Mouse (Mus musculus) kidney, postnatal 0 days (tissue): ENCODE results near the gene Eif2d. TPM values are rescaled to one million over a fixed set of nuclear protein-coding genes. Genes with fewer than 3 reads are reported as not detected.

ENCODE experiments used
- ATAC-seq: fragments of 200-750 bp; cut with Nextera tagmentation; replicated peaks from 2 replicates; pipeline ENCODE4 v1.8.0; 2017; ENCODE audit warnings: low read depth, moderate number of reproducible peaks, moderate TSS enrichment, moderate library complexity; ENCODE audit not compliant: low FRiP score
- DNase-seq: peaks from one replicate; pipeline ENCODE4 v3.0.0-alpha.2; 2016; ENCODE audit warnings: low spot score
- H3K27ac ChIP-seq: fragments of 300-500 bp; sonication (generic); 2 replicates; pipeline ENCODE4 v1.5.1; 2014; ENCODE audit warnings: mild to moderate bottlenecking
- H3K27me3 ChIP-seq: fragments of 300-500 bp; sonication (generic); 2 replicates; pipeline ENCODE4 v1.6.1; 2014; ENCODE audit warnings: low read length, mixed read lengths; ENCODE audit not compliant: insufficient read depth
- H3K36me3 ChIP-seq: fragments of 300-500 bp; sonication (generic); 2 replicates; pipeline ENCODE4 v1.6.1; 2014; ENCODE audit warnings: low read length, mixed read lengths; ENCODE audit not compliant: insufficient read depth
- H3K4me1 ChIP-seq: fragments of 300-500 bp; sonication (generic); replicated peaks from 2 replicates; pipeline ENCODE4 v1.6.1; 2014; ENCODE audit warnings: antibody characterized with exemption, low read length, mixed read lengths; ENCODE audit not compliant: insufficient read depth
- H3K4me2 ChIP-seq: fragments of 300-500 bp; sonication (generic); 2 replicates; pipeline ENCODE4 v1.6.1; 2014; ENCODE audit warnings: mild to moderate bottlenecking, low read length, moderate library complexity, mixed read lengths
- H3K4me3 ChIP-seq: fragments of 300-500 bp; sonication (generic); replicated peaks from 2 replicates; pipeline ENCODE4 v1.5.1; 2014; ENCODE audit warnings: low read depth, low read length
- H3K9ac ChIP-seq: fragments of 300-500 bp; sonication (generic); 2 replicates; pipeline ENCODE4 v1.6.1; 2014; ENCODE audit warnings: low read depth, low read length
- H3K9me3 ChIP-seq: fragments of 300-500 bp; sonication (generic); replicated peaks from 2 replicates; pipeline ENCODE4 v1.6.1; 2016; ENCODE audit warnings: low read length, inconsistent platforms, mixed read lengths
- CTCF ChIP-seq: IDR thresholded peaks from 2 replicates; pipeline ENCODE4 v1.5.1; 2016; ENCODE audit warnings: antibody characterized with exemption, low read depth, mild to moderate bottlenecking, moderate library complexity
- WGBS: fragments of 180-500 bp; shearing (Covaris S2); extraction: QIAGEN DNeasy Blood & Tissue Kit; methylation state at CpG from one replicate; pipeline ENCODE4 v1.1.7; 2014; 5-methylcytosine and 5-hydroxymethylcytosine counted together
- polyA plus RNA-seq: library from polyadenylated mRNA; unstranded; fragments of >200 nt; fragmentation: Nextera tagmentation; extraction: Ambion mirVana; gene quantifications from 2 replicates; pipeline ENCODE4 v1.2.1, GENCODE M21; 2015

Gene Eif2d
- polyA plus RNA-seq, 1 experiment from 2014 or later = 49.1 TPM

DNA sequence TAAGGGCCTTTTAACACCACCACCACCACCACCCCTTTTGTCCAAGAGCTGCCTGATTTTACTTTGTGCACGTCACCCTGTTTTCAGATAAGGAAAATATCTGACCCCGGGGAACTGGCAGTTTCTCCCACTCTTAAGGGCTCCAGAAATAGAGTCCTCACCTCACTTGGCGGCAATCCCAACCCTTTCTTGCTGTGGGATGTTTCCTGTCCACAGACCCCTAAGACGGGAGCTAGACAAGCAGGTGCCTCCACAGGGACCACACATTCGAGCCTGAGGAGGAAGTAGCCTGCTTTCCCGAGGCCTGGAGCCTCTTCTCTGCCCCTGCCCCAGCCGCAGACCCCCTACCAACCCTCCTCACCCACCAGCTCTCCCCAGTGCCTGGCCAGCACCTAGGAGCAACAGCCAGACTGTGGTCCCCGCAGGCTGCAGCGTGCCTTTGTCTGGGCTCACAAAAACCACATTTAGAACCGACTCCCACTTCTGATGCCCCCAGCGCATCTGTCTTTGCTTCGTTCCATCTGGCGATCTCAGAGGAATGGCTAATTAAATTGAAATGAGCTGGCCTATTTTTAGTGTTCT is 36.5 kb upstream of the Eif2d start:
- no peak for ATAC-seq
- 64% methylated on average over 13 of the region's 13 CpGs for WGBS
- no peak overlapping the region for H3K9ac ChIP-seq
- no peak overlapping the region for H3K27ac ChIP-seq
- no peak overlapping the region for H3K4me2 ChIP-seq
- no peak for DNase-seq
- peaks cover 3% of the 10 kb centered on the region; the same call in 1 of the 2 replicates for H3K4me1 ChIP-seq
- no peaks in the 10 kb centered on the region for H3K9me3 ChIP-seq
- TF ChIP-seq CTCF = no peak
- no peaks in the 10 kb centered on the region for H3K27me3 ChIP-seq
- H3K36me3 ChIP-seq = no peaks in the 10 kb centered on the region
- no peak overlapping the region for H3K4me3 ChIP-seq

DNA sequence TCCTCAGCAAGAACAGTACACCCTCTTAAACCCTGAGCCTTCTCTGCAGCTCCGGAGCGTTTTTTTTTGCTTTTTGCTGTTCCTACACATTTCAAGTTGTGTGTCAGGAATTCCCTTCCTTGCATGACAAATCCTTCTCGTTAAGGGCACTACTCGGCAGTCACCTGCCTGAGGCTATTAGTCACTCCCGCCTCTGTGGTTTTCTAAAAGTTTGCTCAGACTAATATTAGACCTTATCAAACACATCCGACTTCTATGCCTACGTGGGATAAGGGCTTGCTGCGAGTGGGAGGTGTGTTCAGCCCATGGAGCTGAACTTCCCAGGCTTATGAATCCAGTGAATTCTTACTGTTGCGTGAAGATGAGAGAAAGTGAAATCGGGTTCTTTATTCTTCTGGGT is 34.5 kb upstream of the Eif2d start:
- no peaks in the 10 kb centered on the region for H3K36me3 ChIP-seq
- no peak for ATAC-seq
- H3K4me3 ChIP-seq = no peak overlapping the region
- TF ChIP-seq CTCF = no peak
- no peaks in the 10 kb centered on the region for H3K4me1 ChIP-seq
- H3K4me2 ChIP-seq = no peak overlapping the region
- no peaks in the 10 kb centered on the region for H3K27me3 ChIP-seq
- DNase-seq = no peak
- H3K27ac ChIP-seq = no peak overlapping the region
- 36% methylated on average over 10 of the region's 10 CpGs for WGBS
- 0 out of 2 replicates have a peak overlapping the region, but pooled peaks have one; percentile 18 for H3K9ac ChIP-seq
- no peaks in the 10 kb centered on the region for H3K9me3 ChIP-seq

GRCm38 (mm10) chr1:131119026-131119425 is 34.0 kb upstream of the Eif2d start:
- Histone ChIP-seq H3K4me3 (no peak overlapping the region), H3K36me3 (no peaks in the 10 kb centered on the region), H3K9ac (0 out of 2 replicates have a peak overlapping the region, but pooled peaks have one; percentile 18), H3K27ac (no peak overlapping the region), H3K9me3 (no peaks in the 10 kb centered on the region), H3K4me1 (no peaks in the 10 kb centered on the region), H3K4me2 (no peak overlapping the region), H3K27me3 (no peaks in the 10 kb centered on the region)
- 59% methylated on average over 2 of the region's 2 CpGs for WGBS
- ATAC-seq (no peak), DNase-seq (no peak)
- TF ChIP-seq CTCF = peak; percentile 64

DNA sequence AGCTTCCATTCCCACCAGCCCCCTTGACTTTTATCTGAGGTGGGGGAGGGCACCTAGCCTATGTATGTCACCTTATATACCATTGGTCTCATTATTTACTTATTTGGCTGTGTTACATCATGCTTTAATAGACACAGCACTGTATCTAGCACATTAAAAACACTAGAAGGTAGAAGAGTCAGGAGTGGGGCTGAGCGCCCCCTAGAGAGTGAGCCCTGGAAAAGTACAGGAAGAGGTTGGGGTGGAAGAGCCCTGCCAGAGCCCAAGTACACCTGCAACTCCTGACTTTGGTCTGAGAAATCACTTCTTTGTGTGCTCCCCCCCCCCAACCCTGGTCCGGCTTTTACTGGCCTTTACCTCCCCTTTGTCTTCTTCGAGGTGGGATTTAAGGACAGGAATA is 31.0 kb upstream of the Eif2d start:
- Histone ChIP-seq H3K4me2 (no peak overlapping the region), H3K27ac (no peak overlapping the region), H3K27me3 (no peaks in the 10 kb centered on the region), H3K9me3 (no peaks in the 10 kb centered on the region), H3K4me1 (no peaks in the 10 kb centered on the region), H3K4me3 (no peak overlapping the region), H3K9ac (no peak overlapping the region), H3K36me3 (no peaks in the 10 kb centered on the region)
- ATAC-seq = no peak
- WGBS = 48% methylated on average over 3 of the region's 3 CpGs
- peak; percentile 51 for TF ChIP-seq CTCF
- no peak for DNase-seq

DNA sequence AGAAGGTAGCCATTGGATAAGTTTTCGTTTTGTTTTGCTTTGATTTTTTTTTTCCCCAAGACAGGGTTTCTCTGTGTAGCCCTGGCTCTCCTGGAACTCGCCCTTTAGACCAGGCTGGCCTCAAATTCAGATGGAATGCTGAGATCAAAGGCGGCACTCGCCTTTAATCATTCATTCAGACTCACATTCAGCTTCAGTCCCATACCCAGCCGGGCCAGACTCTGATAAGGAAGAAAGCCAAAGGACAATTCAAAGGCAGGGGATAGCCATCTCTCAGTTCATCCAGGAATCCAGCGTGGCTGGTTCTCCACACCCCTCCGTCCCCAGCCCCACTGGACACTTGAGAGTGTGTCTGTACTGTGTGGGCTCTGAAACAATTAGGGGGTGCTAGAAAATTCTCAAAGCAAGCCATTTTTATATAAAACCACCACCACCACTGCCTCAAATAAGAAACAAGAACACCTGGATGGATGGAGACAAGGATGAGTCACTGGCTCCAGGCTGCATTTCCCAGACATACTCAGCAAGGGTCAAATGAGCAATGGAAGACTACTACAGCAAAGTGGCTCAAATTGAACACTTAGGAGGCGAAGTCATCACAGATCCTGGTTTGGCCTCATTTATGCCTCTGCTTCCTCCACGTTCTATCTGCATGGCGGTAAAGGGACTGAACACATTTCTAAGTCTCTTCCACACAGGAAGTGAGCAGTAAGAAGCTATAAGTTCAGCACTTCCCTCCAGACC is 29.3 kb upstream of the Eif2d start:
- no peak for TF ChIP-seq CTCF

GRCm38 (mm10) chr1:131125987-131126744 is 26.8 kb upstream of the Eif2d start:
- 65% methylated on average over 11 of the region's 11 CpGs for WGBS
- ATAC-seq (no peak), DNase-seq (no peak)

More for the DNA sequence above, 29.3 kb upstream of the Eif2d start:
- no peak overlapping the region for H3K9ac ChIP-seq
- 59% methylated on average over 10 of the region's 10 CpGs for WGBS
- no peaks in the 10 kb centered on the region for H3K4me1 ChIP-seq
- 0 out of 2 replicates have a peak, but pooled peaks cover 3% of the 10 kb centered on the region for H3K36me3 ChIP-seq
- H3K27ac ChIP-seq = no peak overlapping the region
- DNase-seq (no peak), ATAC-seq (no peak)
- H3K9me3 ChIP-seq = no peaks in the 10 kb centered on the region
- no peaks in the 10 kb centered on the region for H3K27me3 ChIP-seq
- H3K4me3 ChIP-seq = no peak overlapping the region
- H3K4me2 ChIP-seq = no peak overlapping the region

More at GRCm38 (mm10) chr1:131125987-131126744, 26.8 kb upstream of the Eif2d start:
- Histone ChIP-seq H3K4me2 (no peak overlapping the region), H3K9me3 (no peaks in the 10 kb centered on the region), H3K36me3 (0 out of 2 replicates have a peak, but pooled peaks cover 8% of the 10 kb centered on the region), H3K27me3 (no peaks in the 10 kb centered on the region), H3K4me3 (no peak overlapping the region), H3K9ac (no peak overlapping the region), H3K4me1 (no peaks in the 10 kb centered on the region), H3K27ac (no peak overlapping the region)
- no peak for TF ChIP-seq CTCF
